Mouse (Mus musculus) heart, postnatal 0 days (tissue): ENCODE results near the gene Dhrs7.
"Not testable (repeated sequence)": the region's sequence is repeated elsewhere in the genome, so short reads cannot be mapped to it uniquely, and the experiment has no call there.

ENCODE experiments used
- CTCF ChIP-seq: IDR thresholded peaks from 2 replicates; pipeline ENCODE4 v1.5.1; 2016; ENCODE audit warnings: antibody characterized with exemption, control low read depth, low read depth
- EP300 ChIP-seq: IDR thresholded peaks from 2 replicates; pipeline ENCODE4 v1.6.1; 2016; ENCODE audit warnings: antibody characterized with exemption, low read depth

- not testable (repeated sequence) for TF ChIP-seq EP300, CTCF
Observed at GRCm38 (mm10) chr12:72688281-72688680, 23.6 kb upstream of the Dhrs7 start.
